Mouse (Mus musculus) forebrain, embryonic 10.5 days (tissue): ENCODE measurements around the gene Nudcd2. TPM values are rescaled to one million over a fixed set of nuclear protein-coding genes. Genes with fewer than 3 reads are reported as not detected.
"Not testable (repeated sequence)": the region's sequence is repeated elsewhere in the genome, so short reads cannot be mapped to it uniquely, and the experiment has no call there.

Experiments
- DNase-seq: peaks from one replicate; pipeline ENCODE4 v3.0.0-alpha.2; 2017; ENCODE audit warnings: low spot score; ENCODE audit errors: extremely low spot score
- H3K27ac ChIP-seq: fragments of 300-500 bp; sonication (generic); 2 replicates; pipeline ENCODE4 v1.5.1; 2016; ENCODE audit warnings: mild to moderate bottlenecking
- H3K27me3 ChIP-seq: fragments of 300-500 bp; sonication (generic); 2 replicates; pipeline ENCODE4 v1.6.1; 2016; ENCODE audit warnings: mild to moderate bottlenecking; ENCODE audit not compliant: poor library complexity, severe bottlenecking
- H3K36me3 ChIP-seq: fragments of 300-500 bp; sonication (generic); replicated peaks from 2 replicates; pipeline ENCODE4 v1.6.1; 2016; ENCODE audit warnings: mild to moderate bottlenecking, moderate library complexity
- H3K4me1 ChIP-seq: fragments of 300-500 bp; sonication (generic); 2 replicates; pipeline ENCODE4 v1.6.1; 2016
- H3K4me3 ChIP-seq: fragments of 300-500 bp; sonication (generic); 2 replicates; pipeline ENCODE4 v1.5.1; 2016; ENCODE audit warnings: mild to moderate bottlenecking, moderate library complexity
- H3K9me3 ChIP-seq: fragments of 300-500 bp; sonication (generic); 2 replicates; pipeline ENCODE4 v1.6.1; 2016; ENCODE audit warnings: mild to moderate bottlenecking, moderate library complexity
- WGBS: fragments of 180-500 bp; shearing (Covaris S2); methylation state at CpG from one replicate; pipeline ENCODE4 v1.1.7; 2016; 5-methylcytosine and 5-hydroxymethylcytosine counted together
- polyA plus RNA-seq: library from polyadenylated mRNA; unstranded; fragments of >200 nt; fragmentation: Nextera tagmentation; extraction: Ambion mirVana; gene quantifications from 2 replicates; pipeline ENCODE4 v1.2.1, GENCODE M21; 2016

Gene Nudcd2
- 233 and 236 TPM in 2 replicates for polyA plus RNA-seq

- under 1% methylated on average over 52 of the region's 52 CpGs for WGBS
- Histone ChIP-seq H3K9me3 (no peaks in the 10 kb centered on the region), H3K36me3 (peaks cover 64% of the 10 kb centered on the region), H3K4me1 (peaks cover 39% of the 10 kb centered on the region), H3K27ac (peak within 1 kb of the TSS; percentile 98), H3K4me3 (peak within 1 kb of the TSS; percentile 90), H3K27me3 (no peaks in the 10 kb centered on the region)
- DNase-seq, result peak; percentile 92
These were observed at the start of gene Nudcd2, which contains the start of gene Hmmr for GRCm38 (mm10) chr11:40733339-40734174. TSS of gene Nudcd2 (plus strand) at chr11:40733667. TSS of gene Hmmr (minus strand) at chr11:40733422.

GRCm38 (mm10) chr11:40690444-40691127, 42.9 kb upstream of the Nudcd2 start:
- Histone ChIP-seq H3K36me3 (peaks cover 28% of the 10 kb centered on the region), H3K4me1 (peaks cover 32% of the 10 kb centered on the region), H3K27ac (no peak overlapping the region), H3K4me3 (peak overlapping the region; percentile 82), H3K27me3 (no peaks in the 10 kb centered on the region), H3K9me3 (no peaks in the 10 kb centered on the region)
- 87% methylated on average over 5 of the region's 5 CpGs for WGBS
- DNase-seq, result no peak

DNA sequence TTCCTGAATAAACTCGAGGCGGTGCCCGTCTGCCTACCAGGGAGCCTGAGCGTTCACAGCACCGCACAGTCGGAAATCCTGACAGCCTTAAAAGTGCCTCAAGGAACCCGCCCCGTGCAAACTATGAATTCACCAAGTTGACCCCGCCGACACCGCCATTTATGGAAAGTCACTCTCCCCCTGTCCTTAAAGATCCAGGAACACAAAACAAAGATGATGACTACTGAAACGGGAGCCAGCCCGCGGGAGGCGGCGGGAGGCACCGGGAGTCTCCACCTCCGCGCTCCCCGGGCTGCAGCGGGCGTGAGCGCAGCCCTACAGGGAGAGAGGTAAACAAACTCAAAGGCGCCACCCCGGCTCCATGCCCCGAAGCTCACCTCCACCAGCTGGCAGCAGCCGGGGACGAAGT, 41.4 kb upstream of the Nudcd2 start:
- peak overlapping the region; percentile 98 for H3K27ac ChIP-seq
- peaks cover 13% of the 10 kb centered on the region for H3K36me3 ChIP-seq
- under 1% methylated on average over 28 of the region's 28 CpGs for WGBS
- H3K27me3 ChIP-seq, result no peaks in the 10 kb centered on the region
- peak overlapping the region; percentile 82 for H3K4me3 ChIP-seq
- peaks cover 32% of the 10 kb centered on the region for H3K4me1 ChIP-seq
- no peak for DNase-seq
- no peaks in the 10 kb centered on the region for H3K9me3 ChIP-seq

DNA sequence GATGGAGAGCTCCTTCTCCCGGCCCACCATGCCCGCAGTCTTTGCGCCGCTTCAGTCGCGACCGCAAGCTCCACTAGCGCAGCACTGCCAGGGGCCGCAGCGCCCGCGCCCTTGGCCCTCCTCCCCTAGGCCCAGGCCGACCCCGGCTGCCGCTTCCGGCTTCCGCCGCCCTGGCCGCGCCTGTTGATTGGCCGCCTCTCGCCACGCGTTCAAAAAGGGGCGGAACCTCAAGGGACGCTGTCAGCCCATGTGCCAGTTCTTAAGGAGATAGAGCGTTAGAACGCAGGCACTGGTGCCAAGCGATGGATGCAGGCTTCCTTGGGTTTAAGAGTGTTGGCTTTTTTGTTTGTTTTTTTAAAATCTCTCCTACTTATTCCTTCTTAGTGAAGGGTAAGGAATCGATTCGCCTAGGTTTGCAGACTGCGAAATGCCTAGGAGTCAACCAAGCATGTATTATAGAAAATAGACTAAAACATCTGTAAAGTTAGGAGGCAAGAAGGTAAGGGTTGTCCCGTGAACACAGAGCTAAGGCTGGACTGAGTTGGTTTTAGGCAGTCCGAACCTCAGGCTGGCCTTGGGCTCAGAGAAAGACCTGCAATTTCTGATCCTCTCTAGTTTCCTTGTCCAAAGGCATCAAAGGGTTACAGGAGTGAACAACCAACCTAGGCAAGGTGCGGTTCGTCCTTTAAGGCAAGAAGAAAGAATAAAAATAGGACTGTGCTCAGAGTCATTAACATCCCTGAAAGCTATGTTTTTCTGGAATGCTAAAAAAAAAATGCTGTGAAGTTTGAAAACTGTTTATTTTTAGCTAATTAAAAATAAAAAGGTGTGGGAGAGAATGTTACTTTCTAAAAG, 40.7 kb upstream of the Nudcd2 start:
- Histone ChIP-seq H3K9me3 (no peaks in the 10 kb centered on the region), H3K27ac (peak overlapping the region; percentile 98), H3K27me3 (no peaks in the 10 kb centered on the region), H3K4me1 (peaks cover 32% of the 10 kb centered on the region), H3K36me3 (peaks cover 7% of the 10 kb centered on the region), H3K4me3 (peak overlapping the region; percentile 82)
- DNase-seq, result peak; percentile 93
- WGBS, result under 1% methylated on average over 36 of the region's 36 CpGs

DNA sequence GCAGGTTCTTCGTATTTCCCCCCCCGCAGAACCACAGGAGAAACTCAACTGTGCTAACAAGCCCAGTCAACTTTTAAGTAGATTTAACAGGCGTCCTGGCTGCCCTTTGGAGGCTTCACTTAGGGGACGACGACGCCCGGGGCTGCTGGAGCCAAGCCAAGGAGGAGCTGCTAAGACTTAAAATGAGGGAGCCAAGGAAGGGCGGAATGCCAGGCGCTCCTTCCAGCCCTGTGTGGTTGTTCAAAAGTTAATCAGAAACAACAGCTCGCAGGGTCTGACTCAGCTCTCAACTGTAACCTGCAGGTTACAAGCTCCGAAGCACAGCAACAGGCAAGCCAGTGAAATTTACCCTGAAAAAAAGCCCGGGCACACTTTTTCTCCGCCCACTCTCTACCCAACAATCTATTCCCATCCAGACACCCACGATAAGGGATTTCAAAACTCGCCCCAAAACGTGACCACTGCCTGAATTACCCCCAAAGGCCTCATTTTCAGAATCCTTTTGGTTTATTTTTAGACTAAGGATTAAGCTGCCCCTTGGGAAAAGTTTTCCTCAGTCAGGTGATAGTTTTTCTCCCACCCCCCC, 40.0 kb upstream of the Nudcd2 start:
- peak; percentile 52 for DNase-seq
- H3K4me3 ChIP-seq, result peak overlapping the region; percentile 82
- H3K36me3 ChIP-seq, result no peaks in the 10 kb centered on the region
- H3K4me1 ChIP-seq, result peaks cover 32% of the 10 kb centered on the region
- H3K27me3 ChIP-seq, result no peaks in the 10 kb centered on the region
- H3K27ac ChIP-seq, result peak overlapping the region; percentile 98
- H3K9me3 ChIP-seq, result no peaks in the 10 kb centered on the region
- under 1% methylated on average over 16 of the region's 16 CpGs for WGBS

DNA sequence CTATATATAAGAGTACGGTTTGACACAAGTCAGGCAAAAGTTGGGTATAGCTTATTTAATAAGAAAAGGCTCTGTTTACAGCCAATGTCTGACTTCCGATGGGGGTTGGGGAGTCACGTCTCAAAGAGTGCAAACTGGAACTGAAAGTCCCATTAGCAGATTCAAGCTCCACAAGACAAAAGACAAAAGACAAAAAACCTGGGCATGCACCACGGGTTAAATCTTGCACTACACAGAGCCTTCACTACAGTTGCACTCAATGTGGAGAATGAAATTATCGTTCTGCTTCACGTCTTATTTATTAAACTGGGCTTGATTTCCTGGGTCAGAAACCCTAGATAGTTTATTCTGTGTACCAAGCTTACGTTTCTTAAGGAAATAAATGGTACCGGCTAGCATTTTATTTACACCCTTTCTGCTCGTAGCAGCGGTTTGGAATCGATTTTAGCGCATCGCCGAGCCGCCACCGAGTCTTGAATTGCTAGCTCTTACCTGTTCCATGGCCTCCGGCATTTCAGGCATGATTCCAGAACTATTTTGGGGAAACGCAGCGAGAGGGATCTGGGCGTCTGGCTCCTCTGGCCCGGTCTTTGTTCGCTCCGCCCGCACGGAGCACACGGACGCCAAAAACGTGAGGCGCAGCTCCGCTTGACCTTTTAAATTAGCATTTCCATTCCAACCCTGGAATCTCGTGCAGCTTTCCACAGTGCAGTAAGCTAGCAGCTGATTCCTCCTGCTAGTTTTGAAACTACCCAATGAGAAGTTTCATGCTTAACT, 39.0 kb upstream of the Nudcd2 start:
- peak; percentile 69 for DNase-seq
- under 1% methylated on average over 31 of the region's 31 CpGs for WGBS

GRCm38 (mm10) chr11:40695103-40695502, 38.4 kb upstream of the Nudcd2 start, which contains the start of gene Mat2b:
TSS of gene Mat2b (minus strand) at chr11:40695203.
- Histone ChIP-seq H3K4me1 (peaks cover 28% of the 10 kb centered on the region), H3K4me3 (peak within 1 kb of the TSS; percentile 82), H3K27me3 (no peaks in the 10 kb centered on the region), H3K9me3 (peaks cover 7% of the 10 kb centered on the region; the same call in 1 of the 2 replicates), H3K36me3 (peaks cover 8% of the 10 kb centered on the region), H3K27ac (peak within 1 kb of the TSS; percentile 98)
- DNase-seq, result no peak
- WGBS, result 88% methylated on average over 9 of the region's 9 CpGs

More for the DNA sequence above, 39.0 kb upstream of the Nudcd2 start:
- Histone ChIP-seq H3K27me3 (no peaks in the 10 kb centered on the region), H3K4me1 (peaks cover 32% of the 10 kb centered on the region), H3K9me3 (peaks cover 3% of the 10 kb centered on the region; the same call in 1 of the 2 replicates), H3K4me3 (peak overlapping the region; percentile 82), H3K36me3 (peaks cover 1% of the 10 kb centered on the region), H3K27ac (peak overlapping the region; percentile 98)

DNA sequence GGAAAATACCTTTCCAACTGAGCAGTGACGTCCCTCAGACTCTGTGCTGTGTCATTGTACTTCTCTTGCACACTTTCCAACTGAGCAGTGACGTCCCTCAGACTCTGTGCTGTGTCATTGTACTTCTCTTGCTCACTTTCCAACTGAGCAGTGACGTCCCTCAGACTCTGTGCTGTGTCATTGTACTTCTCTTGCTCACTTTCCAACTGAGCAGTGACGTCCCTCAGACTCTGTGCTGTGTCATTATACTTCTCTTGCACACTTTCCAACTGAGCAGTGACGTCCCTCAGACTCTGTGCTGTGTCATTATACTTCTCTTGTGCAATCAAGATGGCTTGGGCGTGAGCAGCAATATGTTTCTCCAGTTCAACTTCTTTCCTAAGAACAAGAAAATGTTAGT, 23.6 kb upstream of the Nudcd2 start:
- 91% methylated on average over 6 of the region's 6 CpGs for WGBS
- DNase-seq, H3K27ac ChIP-seq, H3K4me3 ChIP-seq, H3K4me1 ChIP-seq, H3K9me3 ChIP-seq, H3K27me3 ChIP-seq: not testable (repeated sequence)
- peaks cover 100% of the 10 kb centered on the region for H3K36me3 ChIP-seq

GRCm38 (mm10) chr11:40713858-40714257, 19.6 kb upstream of the Nudcd2 start:
- no peaks in the 10 kb centered on the region for H3K27me3 ChIP-seq
- peaks cover 99% of the 10 kb centered on the region for H3K36me3 ChIP-seq
- DNase-seq, result no peak
- H3K27ac ChIP-seq, result no peak overlapping the region
- H3K9me3 ChIP-seq, result no peaks in the 10 kb centered on the region
- H3K4me1 ChIP-seq, result no peaks in the 10 kb centered on the region
- WGBS, result 93% methylated on average over 8 of the region's 8 CpGs
- H3K4me3 ChIP-seq, result no peak overlapping the region

GRCm38 (mm10) chr11:40715524-40715923, 17.9 kb upstream of the Nudcd2 start:
- 95% methylated on average over 5 of the region's 5 CpGs for WGBS

GRCm38 (mm10) chr11:40718324-40718723, 15.1 kb upstream of the Nudcd2 start:
- H3K9me3 ChIP-seq, result no peaks in the 10 kb centered on the region
- H3K27ac ChIP-seq, result no peak overlapping the region
- no peaks in the 10 kb centered on the region for H3K27me3 ChIP-seq
- DNase-seq, result no peak
- peaks cover 99% of the 10 kb centered on the region for H3K36me3 ChIP-seq
- H3K4me1 ChIP-seq, result no peaks in the 10 kb centered on the region
- no peak overlapping the region for H3K4me3 ChIP-seq

More at GRCm38 (mm10) chr11:40715524-40715923, 17.9 kb upstream of the Nudcd2 start:
- no peak overlapping the region for H3K27ac ChIP-seq
- H3K4me1 ChIP-seq, result no peaks in the 10 kb centered on the region
- no peaks in the 10 kb centered on the region for H3K9me3 ChIP-seq
- no peaks in the 10 kb centered on the region for H3K27me3 ChIP-seq
- no peak overlapping the region for H3K4me3 ChIP-seq
- DNase-seq, result no peak
- H3K36me3 ChIP-seq, result peaks cover 99% of the 10 kb centered on the region
